ENCODE assay signal across 20 mouse cellular contexts in the genomic region with DNA sequence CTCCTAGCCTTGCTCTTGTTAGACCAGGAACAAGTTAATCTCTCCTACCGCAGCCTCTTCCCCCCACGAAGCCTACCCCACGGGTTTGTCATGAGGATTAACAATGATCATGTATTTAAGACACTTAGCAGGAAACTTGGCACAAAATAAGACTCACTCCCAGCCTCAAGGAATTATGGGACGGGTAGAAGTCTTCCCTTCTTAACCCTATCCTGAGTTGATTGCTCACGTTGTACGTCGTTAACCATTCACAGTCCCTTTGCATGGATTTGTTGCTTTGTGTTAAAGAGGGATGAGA.
A peak's percentile ranks its signal among the peaks of the same experiment; 100 is the strongest.
DNase-seq lines count a peak whose midpoint lies in the region; ATAC-seq and TF ChIP-seq lines count a peak whose summit lies in the region.
"Had no signal": no experiment of that assay in that cellular context is flagged by ENCODE, and none has a peak within 500 bp of the region (broad histone marks: within the 10 kb centered on the region; RNA-seq: fewer than 3 reads in every experiment).

No protein-coding gene starts in this region.

- H3K36me3 ChIP-seq in forebrain, postnatal 0 days (ENCODE audit: insufficient read depth): no peaks in the 10 kb centered on the region
- H3K36me3 ChIP-seq in forebrain, embryonic 13.5 days (ENCODE audit: poor library complexity, severe bottlenecking): no peaks in the 10 kb centered on the region
- no peaks in the 10 kb centered on the region for H3K36me3 ChIP-seq in liver, embryonic 12.5 days
- no peaks in the 10 kb centered on the region for H3K36me3 ChIP-seq in liver, postnatal 0 days (replicated peaks; ENCODE audit: insufficient read depth, low read length)
- H3K36me3 ChIP-seq in CH12.LX (replicated peaks in 1 of 2; ENCODE audit: control insufficient read depth in 1 of 2, insufficient read depth in 1 of 2, low read length in 1 of 2): no peaks in the 10 kb centered on the region
- H3K36me3 ChIP-seq: forebrain, embryonic 15.5 days; hindbrain, embryonic 12.5 days; limb, embryonic 13.5 days; midbrain, embryonic 12.5 days; neural tube, embryonic 12.5 days had no signal

- DNase-seq in forebrain, postnatal 0 days: no peak
- no peak for DNase-seq in liver, postnatal 0 days
- no peak for DNase-seq in CH12.LX (ENCODE audit: extremely low read depth)
- peak; percentile 49 for DNase-seq in gonadal fat pad, adult 2 months (ENCODE audit: low read depth)
- DNase-seq in left cerebral cortex, adult 8-10 months (ENCODE audit: low spot score in 2 of 2): no peak
- DNase-seq: cerebellum, adult 11 months; cerebellum, adult 9-11 months; gastrocnemius, postnatal 25 days; kidney, postnatal 14 days; layer of hippocampus, postnatal 36 days had no signal

- no peak for TF ChIP-seq CTCF in forebrain, postnatal 0 days (IDR thresholded peaks at IDR 0.05; ENCODE audit: low read depth)
- no peak for TF ChIP-seq CTCF in liver, postnatal 0 days (IDR thresholded peaks at IDR 0.05; ENCODE audit: low read depth)
- no peak for TF ChIP-seq CTCF in CH12.LX (conservative IDR thresholded peaks at IDR 0.05 in 1 of 2, IDR thresholded peaks at IDR 0.05 in 1 of 2; ENCODE audit: low read depth in 2 of 2, low read length in 2 of 2)

- TF ChIP-seq EP300 in liver, postnatal 0 days (IDR thresholded peaks at IDR 0.05; ENCODE audit: low read depth): no peak
- TF ChIP-seq EP300 in CH12.LX (IDR thresholded peaks at IDR 0.05; ENCODE audit: low read length): no peak

- H3K27me3 ChIP-seq in forebrain, postnatal 0 days (ENCODE audit: insufficient read depth, low read length): no peaks in the 10 kb centered on the region
- H3K27me3 ChIP-seq in forebrain, embryonic 13.5 days: peaks cover 19% of the 10 kb centered on the region
- peaks cover 4% of the 10 kb centered on the region for H3K27me3 ChIP-seq in liver, embryonic 12.5 days (replicated peaks)
- H3K27me3 ChIP-seq in liver, postnatal 0 days (ENCODE audit: insufficient read depth, low read length): no peaks in the 10 kb centered on the region
- H3K27me3 ChIP-seq in CH12.LX (replicated peaks): no peaks in the 10 kb centered on the region
- H3K27me3 ChIP-seq: forebrain, embryonic 15.5 days had no signal

- dilution Hi-C loops in CH12.LX (cut with MboI; ENCODE audit: extremely low pct_ligation_motif_present, extremely low pct_unique_long_range_greater_than_20kb, low sequenced_read_pairs): no loop called here

- ATAC-seq in forebrain, postnatal 0 days: no peak
- no peak for ATAC-seq in forebrain, embryonic 13.5 days
- ATAC-seq in liver, embryonic 12.5 days: no peak
- no peak for ATAC-seq in liver, postnatal 0 days
- ATAC-seq: forebrain, embryonic 15.5 days; intestine, postnatal 0 days had no signal

- no peak overlapping the region for H3K9ac ChIP-seq in forebrain, postnatal 0 days
- no peak overlapping the region for H3K9ac ChIP-seq in forebrain, embryonic 13.5 days
- no peak overlapping the region for H3K9ac ChIP-seq in liver, embryonic 12.5 days
- H3K9ac ChIP-seq in liver, postnatal 0 days (replicated peaks): no peak overlapping the region
- no peak overlapping the region for H3K9ac ChIP-seq in CH12.LX (ENCODE audit: insufficient read depth, low read depth)
- H3K9ac ChIP-seq: forebrain, embryonic 15.5 days; hindbrain, embryonic 12.5 days; limb, embryonic 13.5 days; liver, embryonic 14.5 days; midbrain, embryonic 12.5 days; neural tube, embryonic 12.5 days had no signal

- H3K27ac ChIP-seq in forebrain, postnatal 0 days (ENCODE audit: low read depth, low read length): no peak overlapping the region
- no peak overlapping the region for H3K27ac ChIP-seq in forebrain, embryonic 13.5 days
- no peak overlapping the region for H3K27ac ChIP-seq in liver, embryonic 12.5 days
- no peak overlapping the region for H3K27ac ChIP-seq in liver, postnatal 0 days (ENCODE audit: low read depth)
- no peak overlapping the region for H3K27ac ChIP-seq in CH12.LX (ENCODE audit: insufficient read depth, low read depth)
- H3K27ac ChIP-seq: forebrain, embryonic 15.5 days; hindbrain, embryonic 12.5 days; limb, embryonic 13.5 days; liver, embryonic 14.5 days; macrophage; midbrain, embryonic 12.5 days; neural tube, embryonic 12.5 days had no signal

- H3K79me2 ChIP-seq in CH12.LX (replicated peaks; ENCODE audit: control insufficient read depth, extremely low read depth, insufficient read depth, poor library complexity, severe bottlenecking): no peaks in the 10 kb centered on the region

- no peak for TF ChIP-seq POLR2A in CH12.LX (IDR thresholded peaks at IDR 0.05; ENCODE audit: low read depth, low read length)

- peaks cover 5% of the 10 kb centered on the region; the same call in 1 of the 2 replicates for H3K4me1 ChIP-seq in forebrain, postnatal 0 days (ENCODE audit: insufficient read depth)
- peaks cover 6% of the 10 kb centered on the region for H3K4me1 ChIP-seq in forebrain, embryonic 13.5 days
- peaks cover 18% of the 10 kb centered on the region for H3K4me1 ChIP-seq in liver, embryonic 12.5 days
- H3K4me1 ChIP-seq in liver, postnatal 0 days (ENCODE audit: insufficient read depth): peaks cover 7% of the 10 kb centered on the region
- peaks cover 18 to 66% of the 10 kb centered on the region in 2 experiments for H3K4me1 ChIP-seq in CH12.LX (ENCODE audit: control insufficient read depth in 1 of 2, insufficient read depth in 2 of 2)

- no peaks in the 10 kb centered on the region for H3K9me3 ChIP-seq in forebrain, postnatal 0 days (ENCODE audit: low read length)
- H3K9me3 ChIP-seq in forebrain, embryonic 13.5 days (replicated peaks): no peaks in the 10 kb centered on the region
- H3K9me3 ChIP-seq in liver, embryonic 12.5 days (replicated peaks): no peaks in the 10 kb centered on the region
- no peaks in the 10 kb centered on the region for H3K9me3 ChIP-seq in liver, postnatal 0 days (ENCODE audit: low read length)
- no peaks in the 10 kb centered on the region for H3K9me3 ChIP-seq in CH12.LX (replicated peaks; ENCODE audit: low read length)
- H3K9me3 ChIP-seq: forebrain, embryonic 15.5 days; hindbrain, embryonic 12.5 days; limb, embryonic 13.5 days; midbrain, embryonic 12.5 days; neural tube, embryonic 12.5 days had no signal

- TF ChIP-seq RAD21 in CH12.LX (IDR thresholded peaks at IDR 0.05; ENCODE audit: low read depth, low read length): no peak

- no peak overlapping the region for H3K4me3 ChIP-seq in forebrain, postnatal 0 days (ENCODE audit: low read depth, low read length)
- no peak overlapping the region for H3K4me3 ChIP-seq in forebrain, embryonic 13.5 days
- no peak overlapping the region for H3K4me3 ChIP-seq in liver, embryonic 12.5 days
- no peak overlapping the region for H3K4me3 ChIP-seq in liver, postnatal 0 days (ENCODE audit: low read depth, low read length)
- H3K4me3 ChIP-seq in CH12.LX (replicated peaks in 1 of 3; ENCODE audit: low read depth in 2 of 3, low read length in 2 of 3, poor library complexity in 1 of 3): no peak overlapping the region
- H3K4me3 ChIP-seq: forebrain, embryonic 15.5 days; hindbrain, embryonic 12.5 days; limb, embryonic 13.5 days; midbrain, embryonic 12.5 days; neural tube, embryonic 12.5 days had no signal

- WGBS in forebrain, postnatal 0 days: 39% methylated on average over 7 of the region's 7 CpGs
- WGBS in forebrain, embryonic 13.5 days: 47% methylated on average over 7 of the region's 7 CpGs
- WGBS in liver, embryonic 12.5 days (ENCODE audit: insufficient replicate concordance): 54% methylated on average over 7 of the region's 7 CpGs
- WGBS in liver, postnatal 0 days (ENCODE audit: insufficient replicate concordance): 53% methylated on average over 7 of the region's 7 CpGs

- in situ Hi-C loops in CH12.LX (cut with MboI; ENCODE audit: low pct_ligation_motif_present, low pct_unique_long_range_greater_than_20kb, low sequenced_read_pairs): no loop called here

- peak overlapping the region; percentile 1 for H3K4me2 ChIP-seq in forebrain, postnatal 0 days (ENCODE audit: low read depth)
- H3K4me2 ChIP-seq in forebrain, embryonic 13.5 days: no peak overlapping the region
- H3K4me2 ChIP-seq in liver, embryonic 12.5 days: 0 out of 2 replicates have a peak overlapping the region, but pooled peaks have one; percentile 0
- H3K4me2 ChIP-seq in liver, postnatal 0 days (ENCODE audit: low read depth, low read length): no peak overlapping the region
- H3K4me2 ChIP-seq in CH12.LX (ENCODE audit: insufficient read depth, low read depth, poor library complexity, severe bottlenecking): 0 out of 2 replicates have a peak overlapping the region, but pooled peaks have one; percentile 38
- H3K4me2 ChIP-seq: forebrain, embryonic 15.5 days; hindbrain, embryonic 12.5 days; limb, embryonic 13.5 days; midbrain, embryonic 12.5 days; neural tube, embryonic 12.5 days had no signal

TF ChIP-seq in CH12.LX, 34 proteins besides CTCF, POLR2A, EP300 and RAD21:
- no peak for TF ChIP-seq JUND (conservative IDR thresholded peaks at IDR 0.05; ENCODE audit: low read depth, low read length)
- no peak for TF ChIP-seq MEF2A (IDR thresholded peaks at IDR 0.05; ENCODE audit: borderline replicate concordance, low read depth, low read length)
- no peak for TF ChIP-seq BHLHE40 (IDR thresholded peaks at IDR 0.05; ENCODE audit: low read depth, low read length)
- TF ChIP-seq MAZ (IDR thresholded peaks at IDR 0.05; ENCODE audit: low read depth, low read length): no peak
- TF ChIP-seq KAT2A (IDR thresholded peaks at IDR 0.05; ENCODE audit: insufficient replicate concordance, low read length): no peak
- TF ChIP-seq RCOR1 (conservative IDR thresholded peaks at IDR 0.05; ENCODE audit: low read depth, low read length): no peak
- no peak for TF ChIP-seq TCF12 (IDR thresholded peaks at IDR 0.05; ENCODE audit: low read depth, low read length)
- TF ChIP-seq MXI1 (IDR thresholded peaks at IDR 0.05; ENCODE audit: low read depth, low read length): no peak
- no peak for TF ChIP-seq ZMIZ1 (IDR thresholded peaks at IDR 0.05; ENCODE audit: low read depth, low read length)
- TF ChIP-seq JUN (IDR thresholded peaks at IDR 0.05; ENCODE audit: insufficient read depth, low read depth, low read length): no peak
- TF ChIP-seq ETS1 (conservative IDR thresholded peaks at IDR 0.05; ENCODE audit: low read depth, low read length): no peak
- no peak for TF ChIP-seq GABPA (IDR thresholded peaks at IDR 0.05; ENCODE audit: insufficient replicate concordance, low read depth, low read length)
- TF ChIP-seq HCFC1 (IDR thresholded peaks at IDR 0.05; ENCODE audit: low read depth, low read length): no peak
- TF ChIP-seq ELF1 (IDR thresholded peaks at IDR 0.05; ENCODE audit: low read depth, low read length): no peak
- TF ChIP-seq CHD2 (IDR thresholded peaks at IDR 0.05; ENCODE audit: low read length): no peak
- TF ChIP-seq MAX (IDR thresholded peaks at IDR 0.05; ENCODE audit: low read length): no peak; the same call in 1 of the 2 replicates
- TF ChIP-seq USF1 (IDR thresholded peaks at IDR 0.05; ENCODE audit: low read depth, low read length): no peak
- no peak for TF ChIP-seq ZC3H11A (IDR thresholded peaks at IDR 0.05; ENCODE audit: low read depth, low read length)
- no peak for TF ChIP-seq ZNF384 (IDR thresholded peaks at IDR 0.05; ENCODE audit: low read depth, low read length)
- no peak for TF ChIP-seq TBP (conservative IDR thresholded peaks at IDR 0.05; ENCODE audit: low read depth, low read length)

Comparison
In these comparisons a context has a peak if more than half of its experiments do, and no peak if none do; other contexts are left out.
1. H3K4me2 ChIP-seq: peak in forebrain, postnatal 0 days (single experiment), liver, embryonic 12.5 days (single experiment) and CH12.LX (single experiment); none in forebrain, embryonic 13.5 days (single experiment) and liver, postnatal 0 days (single experiment).